Mouse (Mus musculus): ENCODE results near the gene Dmrt1. TPM values are rescaled to one million over a fixed set of nuclear protein-coding genes. Genes with fewer than 3 reads are reported as not detected.

Gene Dmrt1
- polyA plus RNA-seq, 1 experiment from 2014 or later: 0.14 TPM

- 63% methylated on average over 10 of the region's 10 CpGs for WGBS (ENCODE audit: insufficient replicate concordance)
- Histone ChIP-seq H3K9ac (ENCODE audit: low read depth, low read length) (no peak overlapping the region), H3K27me3 (ENCODE audit: control insufficient read depth, insufficient read depth, low read length) (no peaks in the 10 kb centered on the region), H3K9me3 (replicated peaks; ENCODE audit: control insufficient read depth, low read length) (no peaks in the 10 kb centered on the region), H3K4me3 (ENCODE audit: low read depth, low read length) (no peak overlapping the region), H3K4me2 (no peak overlapping the region), H3K4me1 (ENCODE audit: control insufficient read depth, insufficient read depth, low read length) (no peaks in the 10 kb centered on the region), H3K36me3 (ENCODE audit: control insufficient read depth, insufficient read depth, low read length) (no peaks in the 10 kb centered on the region), H3K27ac (ENCODE audit: low read depth, low read length) (no peak overlapping the region)
- ATAC-seq (replicated peaks; ENCODE audit: insufficient number of reproducible peaks, low FRiP score, low TSS enrichment): no peak
Measured at GRCm38 (mm10) chr19:25650474-25650873, 145.1 kb downstream of the Dmrt1 start.

GRCm38 (mm10) chr19:25652560-25652959, 147.1 kb downstream of the Dmrt1 start:
- H3K27me3 ChIP-seq (ENCODE audit: control insufficient read depth, insufficient read depth, low read length): no peaks in the 10 kb centered on the region
- WGBS (ENCODE audit: insufficient replicate concordance): 70% methylated on average over 5 of the region's 5 CpGs
- no peaks in the 10 kb centered on the region for H3K36me3 ChIP-seq (ENCODE audit: control insufficient read depth, insufficient read depth, low read length)

More at GRCm38 (mm10) chr19:25652560-25652959, 147.1 kb downstream of the Dmrt1 start:
- no peaks in the 10 kb centered on the region for H3K9me3 ChIP-seq (replicated peaks; ENCODE audit: control insufficient read depth, low read length)
- no peak overlapping the region for H3K27ac ChIP-seq (ENCODE audit: low read depth, low read length)
- no peak overlapping the region for H3K4me2 ChIP-seq
- no peak for ATAC-seq (replicated peaks; ENCODE audit: insufficient number of reproducible peaks, low FRiP score, low TSS enrichment)
- no peak overlapping the region for H3K4me3 ChIP-seq (ENCODE audit: low read depth, low read length)
- no peaks in the 10 kb centered on the region for H3K4me1 ChIP-seq (ENCODE audit: control insufficient read depth, insufficient read depth, low read length)
- no peak overlapping the region for H3K9ac ChIP-seq (ENCODE audit: low read depth, low read length)

Other genes with a start within 250 kb of the Dmrt1 start
- 0.06 and 0.11 TPM in 2 replicates for gene Dmrt3, start 104.7 kb downstream of the Dmrt1 start, polyA plus RNA-seq (2014; fragmentation: Nextera tagmentation; extraction: Ambion mirVana)
- 0.72 and 0.79 TPM in 2 replicates for gene Dmrt2, start 166.8 kb downstream of the Dmrt1 start, polyA plus RNA-seq (2014; fragmentation: Nextera tagmentation; extraction: Ambion mirVana)

All from heart, embryonic 11.5 days (tissue).